Mouse (Mus musculus) liver, embryonic 15.5 days (tissue): ENCODE results near the gene 3110082I17Rik. TPM values are rescaled to one million over a fixed set of nuclear protein-coding genes. Genes with fewer than 3 reads are reported as not detected.

Experiments used
- ATAC-seq: fragments of 200-750 bp; cut with Nextera tagmentation; 2 replicates; pipeline ENCODE4 v1.8.0; 2017; ENCODE audit warnings: moderate number of reproducible peaks, mild to moderate bottlenecking, moderate library complexity; ENCODE audit not compliant: insufficient read depth
- H3K27ac ChIP-seq: fragments of 300-500 bp; sonication (generic); replicated peaks from 2 replicates; pipeline ENCODE4 v1.5.1; 2015; ENCODE audit warnings: mild to moderate bottlenecking, inconsistent platforms
- H3K27me3 ChIP-seq: fragments of 300-500 bp; sonication (generic); 2 replicates; pipeline ENCODE4 v1.6.1; 2015; ENCODE audit warnings: mild to moderate bottlenecking, inconsistent platforms
- H3K36me3 ChIP-seq: fragments of 300-500 bp; sonication (generic); replicated peaks from 2 replicates; pipeline ENCODE4 v1.6.1; 2015; ENCODE audit warnings: moderate library complexity, mild to moderate bottlenecking, inconsistent platforms
- H3K4me1 ChIP-seq: fragments of 300-500 bp; sonication (generic); replicated peaks from 2 replicates; pipeline ENCODE4 v1.6.1; 2015; ENCODE audit warnings: inconsistent platforms
- H3K4me2 ChIP-seq: fragments of 300-500 bp; sonication (generic); 2 replicates; pipeline ENCODE4 v1.6.1; 2015; ENCODE audit warnings: moderate library complexity, mild to moderate bottlenecking, inconsistent platforms
- H3K4me3 ChIP-seq: fragments of 300-500 bp; sonication (generic); replicated peaks from 2 replicates; pipeline ENCODE4 v1.5.1; 2015; ENCODE audit warnings: mild to moderate bottlenecking, inconsistent platforms
- H3K9ac ChIP-seq: fragments of 300-500 bp; sonication (generic); 2 replicates; pipeline ENCODE4 v1.6.1; 2015; ENCODE audit warnings: moderate library complexity, mild to moderate bottlenecking, inconsistent platforms
- H3K9me3 ChIP-seq: fragments of 300-500 bp; sonication (generic); replicated peaks from 2 replicates; pipeline ENCODE4 v1.6.1; 2016; ENCODE audit warnings: inconsistent platforms
- WGBS: fragments of 180-500 bp; shearing (Covaris S2); methylation state at CpG from one replicate; pipeline ENCODE4 v1.1.7; 2015; ENCODE audit warnings: mixed read lengths; ENCODE audit not compliant: insufficient replicate concordance; 5-methylcytosine and 5-hydroxymethylcytosine counted together
- polyA plus RNA-seq: library from polyadenylated mRNA; unstranded; fragments of >200 nt; fragmentation: Nextera tagmentation; extraction: Ambion mirVana; gene quantifications from 2 replicates; pipeline ENCODE4 v1.2.1, GENCODE M21; 2015

3110082I17Rik gene
- polyA plus RNA-seq, 1 experiment from 2014 or later: 12.0 TPM

GRCm38 (mm10) chr5:139384531-139384930 is 75.8 kb downstream of the 3110082I17Rik start:
- no peak overlapping the region for H3K4me3 ChIP-seq
- peaks cover 92% of the 10 kb centered on the region for H3K4me1 ChIP-seq
- peaks cover 27% of the 10 kb centered on the region for H3K36me3 ChIP-seq
- H3K27me3 ChIP-seq: no peaks in the 10 kb centered on the region
- peak overlapping the region; percentile 90; the same call in 1 of the 2 replicates for H3K9ac ChIP-seq
- no peaks in the 10 kb centered on the region for H3K9me3 ChIP-seq
- peak overlapping the region; percentile 94 for H3K4me2 ChIP-seq
- ATAC-seq: no peak
- WGBS: 54% methylated on average over 10 of the region's 10 CpGs
- H3K27ac ChIP-seq: peak overlapping the region; percentile 100

- H3K4me1 ChIP-seq: peaks cover 92% of the 10 kb centered on the region
- H3K4me2 ChIP-seq: peak overlapping the region; percentile 94
- peak overlapping the region; percentile 100 for H3K27ac ChIP-seq
- peak overlapping the region; percentile 91 for H3K4me3 ChIP-seq
- 32% methylated on average over 9 of the region's 9 CpGs for WGBS
- H3K27me3 ChIP-seq: no peaks in the 10 kb centered on the region
- ATAC-seq: no peak
- H3K9me3 ChIP-seq: no peaks in the 10 kb centered on the region
- H3K9ac ChIP-seq: peak overlapping the region; percentile 90
- peaks cover 27% of the 10 kb centered on the region for H3K36me3 ChIP-seq
Measured at GRCm38 (mm10) chr5:139383234-139383633, 77.1 kb downstream of the 3110082I17Rik start.

- peak; percentile 72 for ATAC-seq
- H3K4me1 ChIP-seq: peaks cover 92% of the 10 kb centered on the region
- peak overlapping the region; percentile 90 for H3K9ac ChIP-seq
Measured at GRCm38 (mm10) chr5:139382760-139383159, 77.6 kb downstream of the 3110082I17Rik start.

GRCm38 (mm10) chr5:139381586-139382513 is 78.5 kb downstream of the 3110082I17Rik start:
- peak overlapping the region; percentile 94 for H3K4me2 ChIP-seq
- H3K36me3 ChIP-seq: peaks cover 26% of the 10 kb centered on the region
- H3K4me3 ChIP-seq: peak overlapping the region; percentile 91
- peak overlapping the region; percentile 100 for H3K27ac ChIP-seq
- peak; percentile 58 for ATAC-seq
- H3K27me3 ChIP-seq: no peaks in the 10 kb centered on the region
- H3K9ac ChIP-seq: peak overlapping the region; percentile 90
- peaks cover 92% of the 10 kb centered on the region for H3K4me1 ChIP-seq
- WGBS: 17% methylated on average over 18 of the region's 18 CpGs
- no peaks in the 10 kb centered on the region for H3K9me3 ChIP-seq

More at GRCm38 (mm10) chr5:139382760-139383159, 77.6 kb downstream of the 3110082I17Rik start:
- no peaks in the 10 kb centered on the region for H3K9me3 ChIP-seq
- H3K27me3 ChIP-seq: no peaks in the 10 kb centered on the region
- H3K4me3 ChIP-seq: peak overlapping the region; percentile 91
- WGBS: 6% methylated on average over 8 of the region's 8 CpGs
- peak overlapping the region; percentile 94 for H3K4me2 ChIP-seq
- peaks cover 27% of the 10 kb centered on the region for H3K36me3 ChIP-seq
- peak overlapping the region; percentile 100 for H3K27ac ChIP-seq

- peaks cover 92% of the 10 kb centered on the region for H3K4me1 ChIP-seq
- peak overlapping the region; percentile 94 for H3K4me2 ChIP-seq
- H3K4me3 ChIP-seq: peak overlapping the region; percentile 91
- peak overlapping the region; percentile 100 for H3K27ac ChIP-seq
- no peaks in the 10 kb centered on the region for H3K9me3 ChIP-seq
- peak overlapping the region; percentile 90 for H3K9ac ChIP-seq
- ATAC-seq: peak; percentile 71
- no peaks in the 10 kb centered on the region for H3K27me3 ChIP-seq
- WGBS: under 1% methylated on average over 73 of the region's 73 CpGs
- peaks cover 17% of the 10 kb centered on the region for H3K36me3 ChIP-seq
Measured at GRCm38 (mm10) chr5:139380385-139381248, 79.7 kb downstream of the 3110082I17Rik start.

GRCm38 (mm10) chr5:139379771-139380384 is 80.4 kb downstream of the 3110082I17Rik start:
- Histone ChIP-seq H3K4me3 (peak overlapping the region; percentile 91), H3K36me3 (peaks cover 10% of the 10 kb centered on the region), H3K27me3 (no peaks in the 10 kb centered on the region), H3K4me2 (peak overlapping the region; percentile 94), H3K9ac (peak overlapping the region; percentile 90), H3K4me1 (peaks cover 92% of the 10 kb centered on the region), H3K27ac (peak overlapping the region; percentile 100), H3K9me3 (no peaks in the 10 kb centered on the region)
- WGBS: 5% methylated on average over 8 of the region's 8 CpGs
- ATAC-seq: peak; percentile 1; the same call in 1 of the 2 replicates

- no peak for ATAC-seq
- Histone ChIP-seq H3K27me3 (no peaks in the 10 kb centered on the region), H3K9ac (peak overlapping the region; percentile 90), H3K9me3 (no peaks in the 10 kb centered on the region), H3K4me1 (peaks cover 92% of the 10 kb centered on the region), H3K4me3 (peak overlapping the region; percentile 91), H3K27ac (peak overlapping the region; percentile 100), H3K36me3 (peaks cover 3% of the 10 kb centered on the region; the same call in 1 of the 2 replicates), H3K4me2 (peak overlapping the region; percentile 94)
- WGBS: 15% methylated on average over 21 of the region's 21 CpGs
Measured at GRCm38 (mm10) chr5:139378986-139379629, 81.2 kb downstream of the 3110082I17Rik start.

- H3K4me2 ChIP-seq: peak overlapping the region; percentile 47; the same call in 1 of the 2 replicates
Measured at GRCm38 (mm10) chr5:139378271-139378556, 82.1 kb downstream of the 3110082I17Rik start.

GRCm38 (mm10) chr5:139377468-139378270 is 82.7 kb downstream of the 3110082I17Rik start, which contains the start of gene Gpr146:
Gene Gpr146, plus strand, starts transcription at chr5:139377697.
- peak; percentile 5; the same call in 1 of the 2 replicates for ATAC-seq
- Histone ChIP-seq H3K27ac (peak within 1 kb of the TSS; percentile 100), H3K4me3 (no peak within 1 kb of the TSS; the same call in 1 of the 2 replicates), H3K27me3 (no peaks in the 10 kb centered on the region), H3K36me3 (no peaks in the 10 kb centered on the region), H3K9ac (peak within 1 kb of the TSS; percentile 36; the same call in 1 of the 2 replicates), H3K9me3 (no peaks in the 10 kb centered on the region), H3K4me1 (peaks cover 92% of the 10 kb centered on the region), H3K4me2 (peak within 1 kb of the TSS; percentile 94)
- 16% methylated on average over 18 of the region's 18 CpGs for WGBS

More at GRCm38 (mm10) chr5:139378271-139378556, 82.1 kb downstream of the 3110082I17Rik start:
- H3K27ac ChIP-seq: peak overlapping the region; percentile 100
- no peaks in the 10 kb centered on the region for H3K36me3 ChIP-seq
- H3K4me3 ChIP-seq: no peak overlapping the region; the same call in 1 of the 2 replicates
- ATAC-seq: no peak
- H3K9ac ChIP-seq: peak overlapping the region; percentile 21; the same call in 1 of the 2 replicates
- 55% methylated on average over 7 of the region's 7 CpGs for WGBS
- no peaks in the 10 kb centered on the region for H3K27me3 ChIP-seq
- peaks cover 92% of the 10 kb centered on the region for H3K4me1 ChIP-seq
- no peaks in the 10 kb centered on the region for H3K9me3 ChIP-seq
